Mouse (Mus musculus): Measurements from ENCODE around the gene Grhl3. TPM values are rescaled to one million over a fixed set of nuclear protein-coding genes. Genes with fewer than 3 reads are reported as not detected.

Grhl3 gene
- polyA plus RNA-seq, 1 experiment, result 0.24 TPM

GRCm38 (mm10) chr4:135578490-135578889 is 5.1 kb upstream of the Grhl3 start:
- DNase-seq (ENCODE audit: low read depth, low spot score), result no peak
- WGBS, result 76% methylated on average over 5 of the region's 5 CpGs

- WGBS, result 78% methylated on average over 15 of the region's 15 CpGs
- DNase-seq (ENCODE audit: low read depth, low spot score), result no peak
These were observed 2.1 kb upstream of the Grhl3 start for GRCm38 (mm10) chr4:135575365-135576140.

DNA sequence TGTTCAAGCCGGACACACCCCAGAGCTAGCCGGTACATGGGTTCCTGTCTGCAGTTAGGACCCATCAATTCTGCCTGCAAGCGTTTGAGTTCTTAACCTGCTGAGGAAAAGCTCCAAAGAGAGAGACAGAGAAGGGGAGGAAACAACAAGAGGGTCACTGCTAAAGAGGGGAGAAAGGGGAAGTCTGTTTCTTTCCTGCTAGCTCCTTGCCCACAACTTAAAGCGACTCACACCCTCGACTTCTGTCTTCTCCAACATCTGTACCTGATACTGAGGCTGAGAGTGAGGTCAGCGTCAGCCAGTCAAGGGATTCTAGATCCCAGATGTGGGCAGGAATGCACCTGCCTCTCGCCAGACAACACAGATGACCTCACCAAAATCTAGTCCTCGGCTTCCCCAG is 1.2 kb downstream of the Grhl3 start:
- WGBS, result 51% methylated on average over 8 of the region's 8 CpGs
- no peak for DNase-seq (ENCODE audit: low read depth, low spot score)

- whole genome bisulfite sequencing, result 57% methylated on average over 6 of the region's 6 CpGs
These were observed 2.3 kb downstream of the Grhl3 start for GRCm38 (mm10) chr4:135571037-135571550.

GRCm38 (mm10) chr4:135570152-135571036 is 3.0 kb downstream of the Grhl3 start:
- 17% methylated on average over 32 of the region's 32 CpGs for WGBS
- DNase-seq (ENCODE audit: low read depth, low spot score), result no peak

More at GRCm38 (mm10) chr4:135571037-135571550, 2.3 kb downstream of the Grhl3 start:
- DNase-seq (ENCODE audit: low read depth, low spot score), result no peak

- no peak for DNase-seq (ENCODE audit: low read depth, low spot score)
- 11% methylated on average over 11 of the region's 11 CpGs for WGBS
These were observed 4.2 kb downstream of the Grhl3 start for GRCm38 (mm10) chr4:135569201-135569600.

- WGBS, result 48% methylated on average over 8 of the region's 8 CpGs
- no peak for DNase-seq (ENCODE audit: low read depth, low spot score)
These were observed 5.9 kb downstream of the Grhl3 start for GRCm38 (mm10) chr4:135567484-135567883.

- no peak for DNase-seq (ENCODE audit: low read depth, low spot score)
- WGBS, result 43% methylated on average over 11 of the region's 11 CpGs
These were observed 6.4 kb downstream of the Grhl3 start for GRCm38 (mm10) chr4:135567042-135567441.

DNA sequence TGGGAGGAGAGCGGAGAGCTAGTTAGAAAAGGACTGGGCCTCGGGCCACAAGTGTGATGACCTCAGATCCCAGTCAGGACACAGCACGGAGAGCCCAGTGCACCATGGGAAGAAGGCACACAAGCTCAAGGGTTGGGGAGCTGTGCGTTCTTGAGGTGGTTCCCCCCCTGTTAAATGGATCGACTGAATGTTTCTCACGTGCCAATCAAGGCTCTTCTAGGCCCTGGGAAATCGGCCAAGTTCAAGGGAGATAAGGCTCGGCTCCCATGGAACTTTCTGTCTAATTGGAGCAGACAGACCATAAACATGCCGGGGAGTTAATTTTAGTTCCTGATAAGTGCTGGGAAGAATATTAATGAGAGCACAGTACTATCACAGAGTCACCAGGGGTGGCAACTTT is 8.0 kb downstream of the Grhl3 start:
- no peak for DNase-seq (ENCODE audit: low read depth, low spot score)
- 30% methylated on average over 9 of the region's 9 CpGs for WGBS

DNA sequence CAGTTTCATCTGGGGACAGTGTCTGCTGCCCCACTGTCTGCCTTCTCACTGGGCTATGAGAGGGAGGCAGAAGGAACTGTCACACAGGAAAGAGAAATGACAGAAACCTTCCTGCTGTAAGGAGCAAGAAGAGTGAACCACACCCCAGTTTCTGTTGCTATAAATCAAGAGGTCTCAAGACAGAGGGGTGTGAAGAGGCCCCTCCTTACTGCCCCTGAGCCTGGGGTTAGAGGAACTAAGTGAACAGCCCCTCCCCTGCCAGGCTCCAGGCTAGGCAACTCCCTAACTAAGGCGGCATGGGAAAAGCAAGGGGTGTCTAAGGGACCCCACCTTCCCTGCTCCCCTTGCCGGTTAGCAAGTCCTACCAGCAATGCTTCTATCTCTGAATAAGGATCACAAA is 9.6 kb downstream of the Grhl3 start:
- 14% methylated on average over 2 of the region's 2 CpGs for WGBS
- DNase-seq (ENCODE audit: low read depth, low spot score), result no peak

DNA sequence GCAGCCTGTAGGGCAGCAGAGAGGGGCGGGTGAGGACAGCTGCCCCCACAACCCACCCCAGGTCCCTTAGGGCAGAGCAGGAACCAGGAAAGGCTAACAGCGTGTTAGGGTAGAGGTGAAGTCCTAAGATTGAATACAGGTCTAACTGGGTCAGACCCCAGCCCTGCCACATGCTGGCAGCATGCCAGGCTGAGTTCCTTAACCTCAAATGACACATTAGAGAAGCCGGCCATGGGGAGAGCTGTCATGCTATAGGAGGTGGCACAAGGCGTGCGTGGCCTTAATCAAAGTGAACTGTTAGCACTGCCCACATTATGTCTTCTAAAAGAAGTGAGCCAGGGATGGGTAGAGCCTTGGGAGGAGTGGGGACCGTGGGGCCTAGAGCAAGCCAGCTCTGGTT is 24.1 kb downstream of the Grhl3 start:
- WGBS, result 44% methylated on average over 6 of the region's 6 CpGs

GRCm38 (mm10) chr4:135548521-135549077 is 24.8 kb downstream of the Grhl3 start:
- no peak for DNase-seq (ENCODE audit: low read depth, low spot score)
- 63% methylated on average over 9 of the region's 9 CpGs for WGBS

More for the DNA sequence above, 24.1 kb downstream of the Grhl3 start:
- no peak for DNase-seq (ENCODE audit: low read depth, low spot score)

DNA sequence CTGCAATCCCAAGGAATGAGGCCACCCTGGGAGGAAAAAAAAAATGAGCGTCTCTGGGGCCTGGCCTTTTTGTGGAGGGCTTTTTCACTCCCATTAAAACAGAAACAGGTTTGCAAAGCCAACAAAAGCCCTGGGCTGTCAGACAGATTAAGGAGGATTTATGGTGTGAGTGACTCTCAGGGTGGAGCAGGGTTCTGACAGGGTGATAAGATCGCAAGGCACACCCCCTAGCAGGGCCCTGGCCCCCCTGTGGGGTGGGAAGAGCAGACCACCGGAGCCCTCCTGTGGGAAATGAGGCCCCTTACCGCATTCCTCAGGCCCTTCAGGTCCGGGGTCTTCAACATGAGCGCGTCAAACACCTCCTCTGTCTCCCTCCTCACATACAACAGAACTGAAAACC is 25.3 kb downstream of the Grhl3 start:
- 52% methylated on average over 7 of the region's 7 CpGs for WGBS
- no peak for DNase-seq (ENCODE audit: low read depth, low spot score)

- 22% methylated on average over 14 of the region's 14 CpGs for WGBS
These were observed 25.9 kb downstream of the Grhl3 start for GRCm38 (mm10) chr4:135547551-135547950.

DNA sequence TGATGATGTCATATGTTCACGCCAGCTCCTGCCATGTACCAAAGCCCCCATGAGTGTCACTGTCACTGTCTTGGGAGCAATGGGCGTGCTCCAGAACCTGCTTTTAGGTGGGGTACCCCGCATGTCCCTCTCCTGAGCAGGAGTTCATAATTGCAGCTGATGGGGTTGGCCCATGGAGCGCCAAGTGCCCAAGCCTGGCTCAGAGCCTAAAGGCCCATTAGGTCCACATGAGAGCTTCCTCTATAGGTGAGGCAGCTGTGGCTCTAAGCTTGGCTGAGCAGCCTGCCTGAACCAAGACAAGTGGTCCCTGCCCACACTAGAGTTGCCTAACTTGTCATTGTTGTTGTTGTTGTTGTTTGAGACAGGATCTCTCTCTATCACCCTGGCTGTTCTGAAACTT is 26.6 kb downstream of the Grhl3 start:
- no peak for DNase-seq (ENCODE audit: low read depth, low spot score)
- WGBS, result 90% methylated on average over 4 of the region's 4 CpGs

More at GRCm38 (mm10) chr4:135547551-135547950, 25.9 kb downstream of the Grhl3 start:
- DNase-seq (ENCODE audit: low read depth, low spot score), result no peak

- no peak for DNase-seq (ENCODE audit: low read depth, low spot score)
- WGBS, result 88% methylated on average over 7 of the region's 7 CpGs
These were observed 27.4 kb downstream of the Grhl3 start for GRCm38 (mm10) chr4:135546008-135546407.

DNA sequence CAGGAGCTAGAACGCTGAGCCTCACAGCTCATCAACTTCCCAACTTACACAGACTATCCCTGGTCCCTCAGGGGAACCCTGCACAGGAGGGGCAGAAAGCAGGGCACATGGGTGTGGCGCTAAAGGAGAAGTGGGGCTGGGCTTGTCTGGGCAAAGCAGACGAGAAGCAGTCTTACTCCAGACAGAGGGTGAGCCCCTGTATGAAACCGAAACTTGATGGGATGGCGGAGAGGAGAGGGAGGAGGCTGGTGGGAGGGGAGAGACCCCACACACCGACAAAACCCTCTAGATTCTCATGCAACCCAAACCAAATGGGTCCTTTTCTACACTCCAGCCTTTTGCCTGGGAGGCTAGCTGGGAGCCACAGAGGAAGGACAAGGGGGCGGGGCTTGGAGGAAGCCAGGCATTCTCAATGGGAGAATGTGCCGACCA is 28.3 kb downstream of the Grhl3 start:
- 6% methylated on average over 8 of the region's 8 CpGs for WGBS
- no peak for DNase-seq (ENCODE audit: low read depth, low spot score)

- no peak for DNase-seq (ENCODE audit: low read depth, low spot score)
These were observed 29.1 kb downstream of the Grhl3 start for GRCm38 (mm10) chr4:135544284-135544683.

GRCm38 (mm10) chr4:135540057-135540456 is 33.4 kb downstream of the Grhl3 start:
- DNase-seq (ENCODE audit: low read depth, low spot score), result no peak
- WGBS, result 44% methylated on average over 9 of the region's 9 CpGs

More at GRCm38 (mm10) chr4:135544284-135544683, 29.1 kb downstream of the Grhl3 start:
- WGBS, result 91% methylated on average over 2 of the region's 2 CpGs

- WGBS, result 87% methylated on average over 12 of the region's 12 CpGs
- DNase-seq (ENCODE audit: low read depth, low spot score), result no peak
These were observed 34.4 kb downstream of the Grhl3 start for GRCm38 (mm10) chr4:135539056-135539455.
